12 mouse cellular contexts compared by ENCODE assay signal in genomic region chr11:105313633-105314014, GRCm38 (mm10). TPM values are rescaled to one million over a fixed set of nuclear protein-coding genes. Genes with fewer than 3 reads are reported as not detected.
DNase-seq lines count a peak whose midpoint lies in the region; ATAC-seq lines count a peak whose summit lies in the region.
"Had no signal": no experiment of that assay in that cellular context is flagged by ENCODE, and none has a peak within 500 bp of the region (broad histone marks: within the 10 kb centered on the region; RNA-seq: fewer than 3 reads in every experiment).

No protein-coding gene starts in this region.

- H3K27me3 ChIP-seq in heart, embryonic 11.5 days (ENCODE audit: control insufficient read depth, insufficient read depth, low read length) = no peaks in the 10 kb centered on the region
- H3K27me3 ChIP-seq in lung, embryonic 15.5 days = no peaks in the 10 kb centered on the region
- no peaks in the 10 kb centered on the region for H3K27me3 ChIP-seq in limb, embryonic 10.5 days (ENCODE audit: low read depth, poor library complexity, severe bottlenecking)
- H3K27me3 ChIP-seq in neural tube, embryonic 15.5 days (replicated peaks) = no peaks in the 10 kb centered on the region
- H3K27me3 ChIP-seq: Patski had no signal

- H3K4me2 ChIP-seq in heart, embryonic 11.5 days = no peak overlapping the region
- no peak overlapping the region for H3K4me2 ChIP-seq in lung, embryonic 15.5 days
- no peak overlapping the region for H3K4me2 ChIP-seq in neural tube, embryonic 15.5 days

- no peak overlapping the region for H3K4me3 ChIP-seq in heart, embryonic 11.5 days (ENCODE audit: low read depth, low read length)
- no peak overlapping the region for H3K4me3 ChIP-seq in lung, embryonic 15.5 days
- peak overlapping the region; percentile 16 for H3K4me3 ChIP-seq in limb, embryonic 10.5 days
- no peak overlapping the region for H3K4me3 ChIP-seq in neural tube, embryonic 15.5 days (replicated peaks)

- H3K36me3 ChIP-seq in heart, embryonic 11.5 days (ENCODE audit: control insufficient read depth, insufficient read depth, low read length) = no peaks in the 10 kb centered on the region
- H3K36me3 ChIP-seq in lung, embryonic 15.5 days = no peaks in the 10 kb centered on the region
- peaks cover 51% of the 10 kb centered on the region for H3K36me3 ChIP-seq in limb, embryonic 10.5 days
- H3K36me3 ChIP-seq in neural tube, embryonic 15.5 days = no peaks in the 10 kb centered on the region

- intact Hi-C loops in heart, postnatal 10 days (cut with DNase I) = loop anchor here (2.0 kb wide), 1 partner anchor 21 kb away; the partner anchor contains the start of gene Mrc2

- H3K4me1 ChIP-seq in heart, embryonic 11.5 days (ENCODE audit: control insufficient read depth, insufficient read depth, low read length) = peaks cover 42% of the 10 kb centered on the region
- H3K4me1 ChIP-seq in lung, embryonic 15.5 days = peaks cover 71% of the 10 kb centered on the region
- peaks cover 54% of the 10 kb centered on the region for H3K4me1 ChIP-seq in limb, embryonic 10.5 days
- H3K4me1 ChIP-seq in neural tube, embryonic 15.5 days = peaks cover 31% of the 10 kb centered on the region

- WGBS in heart, embryonic 11.5 days (ENCODE audit: insufficient replicate concordance) = 36% methylated on average over 8 of the region's 8 CpGs
- 39% methylated on average over 8 of the region's 8 CpGs for WGBS in lung, embryonic 15.5 days
- 30% methylated on average over 8 of the region's 8 CpGs for WGBS in limb, embryonic 10.5 days
- WGBS in neural tube, embryonic 15.5 days = 35% methylated on average over 8 of the region's 8 CpGs

- ATAC-seq in heart, embryonic 11.5 days (replicated peaks; ENCODE audit: insufficient number of reproducible peaks, low FRiP score, low TSS enrichment) = no peak
- ATAC-seq in lung, embryonic 15.5 days (ENCODE audit: borderline replicate concordance, extremely low read depth, low FRiP score, low TSS enrichment) = no peak
- no peak for ATAC-seq in neural tube, embryonic 15.5 days (ENCODE audit: low FRiP score)
- ATAC-seq: Patski had no signal

- DNase-seq in heart, postnatal 10 days = no peak
- DNase-seq in lung, adult 18-20 months = no peak
- DNase-seq in limb, embryonic 10.5 days (ENCODE audit: low spot score) = no peak
- DNase-seq in adrenal gland, postnatal 14 days = no peak
- no peak for DNase-seq in adipocyte (ENCODE audit: low spot score)
- DNase-seq: right cerebral cortex, postnatal 14 days had no signal

- H3K9ac ChIP-seq in heart, embryonic 11.5 days (ENCODE audit: low read depth, low read length) = no peak overlapping the region
- H3K9ac ChIP-seq in lung, embryonic 15.5 days = no peak overlapping the region
- no peak overlapping the region for H3K9ac ChIP-seq in neural tube, embryonic 15.5 days (replicated peaks)
- H3K9ac ChIP-seq: liver, embryonic 14.5 days had no signal

- H3K9me3 ChIP-seq in heart, embryonic 11.5 days (replicated peaks; ENCODE audit: control insufficient read depth, low read length) = no peaks in the 10 kb centered on the region
- H3K9me3 ChIP-seq in lung, embryonic 15.5 days = no peaks in the 10 kb centered on the region
- H3K9me3 ChIP-seq in limb, embryonic 10.5 days (replicated peaks) = no peaks in the 10 kb centered on the region
- H3K9me3 ChIP-seq in neural tube, embryonic 15.5 days (replicated peaks) = no peaks in the 10 kb centered on the region

- peak overlapping the region; percentile 74 for H3K27ac ChIP-seq in heart, embryonic 11.5 days (ENCODE audit: low read depth, low read length)
- peak overlapping the region; percentile 83 for H3K27ac ChIP-seq in lung, embryonic 15.5 days
- H3K27ac ChIP-seq in limb, embryonic 10.5 days = peak overlapping the region; percentile 68
- peak overlapping the region; percentile 54; the same call in 1 of the 2 replicates for H3K27ac ChIP-seq in neural tube, embryonic 15.5 days (replicated peaks)
- H3K27ac ChIP-seq: liver, embryonic 14.5 days had no signal

RNA-seq across cellular contexts. Expression of gene Mrc2, which starts 21.2 kb away (rescaled TPM):
- 5.1 and 6.7 TPM in 2 replicates for polyA plus RNA-seq in heart, embryonic 11.5 days (2014; fragmentation: Nextera tagmentation; extraction: Ambion mirVana)
- total RNA-seq in heart, postnatal 10 days (2021) = 10 to 100 TPM; 35.1 to 35.9 TPM
- polyA plus RNA-seq in lung, embryonic 15.5 days (2015; fragmentation: Nextera tagmentation; extraction: Ambion mirVana) = 26.0 and 29.5 TPM in 2 replicates
- 27.6 and 31.6 TPM in 2 replicates for polyA plus RNA-seq in limb, embryonic 10.5 days (2016; fragmentation: Nextera tagmentation; extraction: Ambion mirVana)
- polyA plus RNA-seq in neural tube, embryonic 15.5 days (2015; fragmentation: Nextera tagmentation; extraction: Ambion mirVana) = 5.1 and 6.6 TPM in 2 replicates
- total RNA-seq in adrenal gland, postnatal 14 days (2021) = 20.4 and 21.7 TPM in 2 replicates
- total RNA-seq: common myeloid progenitor, adult 5-6 weeks had no signal
